16 mouse cellular contexts compared by ENCODE assay signal in genomic region chr10:37603529-37603928, GRCm38 (mm10).
A peak's percentile ranks its signal among the peaks of the same experiment; 100 is the strongest.
DNase-seq lines count a peak whose midpoint lies in the region; ATAC-seq lines count a peak whose summit lies in the region.
"Had no signal": no experiment of that assay in that cellular context is flagged by ENCODE, and none has a peak within 500 bp of the region (broad histone marks: within the 10 kb centered on the region; RNA-seq: fewer than 3 reads in every experiment).

No protein-coding gene starts in this region.

- no peaks in the 10 kb centered on the region for H3K9me3 ChIP-seq in intestine, embryonic 14.5 days (ENCODE audit: control insufficient read depth, low read length)
- no peaks in the 10 kb centered on the region for H3K9me3 ChIP-seq in intestine, embryonic 16.5 days (ENCODE audit: control insufficient read depth, low read length)
- H3K9me3 ChIP-seq in stomach, embryonic 15.5 days = no peaks in the 10 kb centered on the region
- H3K9me3 ChIP-seq: midbrain, embryonic 15.5 days; neural tube, embryonic 13.5 days had no signal

- no peak overlapping the region for H3K9ac ChIP-seq in intestine, embryonic 14.5 days (ENCODE audit: low read length)
- no peak overlapping the region for H3K9ac ChIP-seq in intestine, embryonic 16.5 days (ENCODE audit: low read depth, low read length)
- no peak overlapping the region for H3K9ac ChIP-seq in stomach, embryonic 15.5 days
- H3K9ac ChIP-seq: midbrain, embryonic 15.5 days; neural tube, embryonic 13.5 days had no signal

- H3K4me1 ChIP-seq in intestine, embryonic 14.5 days (replicated peaks; ENCODE audit: control insufficient read depth, insufficient read depth, low read length) = no peaks in the 10 kb centered on the region
- H3K4me1 ChIP-seq in intestine, embryonic 16.5 days (ENCODE audit: control insufficient read depth, insufficient read depth, low read length) = no peaks in the 10 kb centered on the region
- H3K4me1 ChIP-seq in stomach, embryonic 15.5 days = no peaks in the 10 kb centered on the region
- H3K4me1 ChIP-seq: midbrain, embryonic 15.5 days; neural tube, embryonic 13.5 days had no signal

- H3K27me3 ChIP-seq in intestine, embryonic 14.5 days (replicated peaks; ENCODE audit: control insufficient read depth, insufficient read depth, low read length) = no peaks in the 10 kb centered on the region
- no peaks in the 10 kb centered on the region for H3K27me3 ChIP-seq in intestine, embryonic 16.5 days (replicated peaks; ENCODE audit: control insufficient read depth, insufficient read depth, low read length)
- no peaks in the 10 kb centered on the region for H3K27me3 ChIP-seq in stomach, embryonic 15.5 days (replicated peaks)
- H3K27me3 ChIP-seq: midbrain, embryonic 15.5 days; neural tube, embryonic 13.5 days had no signal

- H3K36me3 ChIP-seq in intestine, embryonic 14.5 days (ENCODE audit: control insufficient read depth, insufficient read depth, low read length) = no peaks in the 10 kb centered on the region
- H3K36me3 ChIP-seq in intestine, embryonic 16.5 days (ENCODE audit: control insufficient read depth, insufficient read depth, low read length) = no peaks in the 10 kb centered on the region
- H3K36me3 ChIP-seq in stomach, embryonic 15.5 days = no peaks in the 10 kb centered on the region
- H3K36me3 ChIP-seq: midbrain, embryonic 15.5 days; neural tube, embryonic 13.5 days had no signal

- peak; percentile 5 for DNase-seq in embryo, embryonic 11 days
- no peak for DNase-seq in embryo, embryonic 10.5 days (ENCODE audit: low spot score)
- no peak for DNase-seq in intestine, embryonic 14.5 days (ENCODE audit: low spot score)
- DNase-seq in ovary, postnatal 14 days (ENCODE audit: low spot score) = peak; percentile 21
- DNase-seq in ovary, postnatal 36 days (ENCODE audit: low spot score) = no peak
- DNase-seq in right cerebral cortex, postnatal 14 days = no peak
- DNase-seq: cerebellum, postnatal 14 days; heart, postnatal 36 days; lung, adult 2 months; thymus, postnatal 4 days had no signal

- H3K4me3 ChIP-seq in intestine, embryonic 14.5 days (ENCODE audit: low read depth, low read length) = no peak overlapping the region
- H3K4me3 ChIP-seq in intestine, embryonic 16.5 days (ENCODE audit: low read length) = no peak overlapping the region
- no peak overlapping the region for H3K4me3 ChIP-seq in stomach, embryonic 15.5 days (replicated peaks)
- H3K4me3 ChIP-seq: erythroblast, embryonic 14.5 days; midbrain, embryonic 15.5 days; neural tube, embryonic 13.5 days had no signal

- WGBS in intestine, embryonic 14.5 days = 31% methylated on average over 1 of the region's 1 CpGs
- 49% methylated on average over 1 of the region's 1 CpGs for WGBS in intestine, embryonic 16.5 days
- 44% methylated on average over 1 of the region's 1 CpGs for WGBS in stomach, embryonic 15.5 days

- H3K27ac ChIP-seq in intestine, embryonic 14.5 days (ENCODE audit: low read depth) = 0 out of 2 replicates have a peak overlapping the region, but pooled peaks have one; percentile 9
- H3K27ac ChIP-seq in intestine, embryonic 16.5 days (ENCODE audit: low read length) = no peak overlapping the region
- H3K27ac ChIP-seq in stomach, embryonic 15.5 days = peak overlapping the region; percentile 44
- H3K27ac ChIP-seq: midbrain, embryonic 15.5 days; neural tube, embryonic 13.5 days had no signal

- H3K4me2 ChIP-seq in intestine, embryonic 14.5 days (ENCODE audit: low read length) = no peak overlapping the region
- no peak overlapping the region for H3K4me2 ChIP-seq in intestine, embryonic 16.5 days (ENCODE audit: low read depth, low read length)
- H3K4me2 ChIP-seq in stomach, embryonic 15.5 days = no peak overlapping the region
- H3K4me2 ChIP-seq: midbrain, embryonic 15.5 days; neural tube, embryonic 13.5 days had no signal

- ATAC-seq in intestine, embryonic 14.5 days (replicated peaks; ENCODE audit: low FRiP score, low TSS enrichment, low read depth) = no peak
- ATAC-seq in intestine, embryonic 16.5 days = no peak
- ATAC-seq in stomach, embryonic 15.5 days (ENCODE audit: insufficient read depth, low FRiP score, low read depth) = no peak
- ATAC-seq: activated CD4-positive, CD25-positive, alpha-beta regulatory T cell, adult 4 months; midbrain, embryonic 15.5 days had no signal

Comparison
In these comparisons a context has a peak if more than half of its experiments do, and no peak if none do; other contexts are left out.
1. DNase-seq: peak in embryo, embryonic 11 days (single experiment) and ovary, postnatal 14 days (single experiment); none in embryo, embryonic 10.5 days (single experiment), intestine, embryonic 14.5 days (single experiment), ovary, postnatal 36 days (single experiment) and right cerebral cortex, postnatal 14 days (single experiment).